Mouse (Mus musculus) kidney, adult 9 months (tissue): ENCODE measurements around the gene Swsap1.

ENCODE experiments used
- DNase-seq: peaks from one replicate; pipeline ENCODE4 v3.0.0; 2022

Swsap1 gene

GRCm38 (mm10) chr9:21955570-21956281 lies at the start of gene Swsap1:
TSS of gene Swsap1 (plus strand) at chr9:21955755.
- DNase-seq = peak; percentile 100

GRCm38 (mm10) chr9:21908216-21908615 lies 47.3 kb upstream of the Swsap1 start:
- DNase-seq = no peak

- no peak for DNase-seq
These were observed 45.9 kb upstream of the Swsap1 start for GRCm38 (mm10) chr9:21909474-21910223.

DNA sequence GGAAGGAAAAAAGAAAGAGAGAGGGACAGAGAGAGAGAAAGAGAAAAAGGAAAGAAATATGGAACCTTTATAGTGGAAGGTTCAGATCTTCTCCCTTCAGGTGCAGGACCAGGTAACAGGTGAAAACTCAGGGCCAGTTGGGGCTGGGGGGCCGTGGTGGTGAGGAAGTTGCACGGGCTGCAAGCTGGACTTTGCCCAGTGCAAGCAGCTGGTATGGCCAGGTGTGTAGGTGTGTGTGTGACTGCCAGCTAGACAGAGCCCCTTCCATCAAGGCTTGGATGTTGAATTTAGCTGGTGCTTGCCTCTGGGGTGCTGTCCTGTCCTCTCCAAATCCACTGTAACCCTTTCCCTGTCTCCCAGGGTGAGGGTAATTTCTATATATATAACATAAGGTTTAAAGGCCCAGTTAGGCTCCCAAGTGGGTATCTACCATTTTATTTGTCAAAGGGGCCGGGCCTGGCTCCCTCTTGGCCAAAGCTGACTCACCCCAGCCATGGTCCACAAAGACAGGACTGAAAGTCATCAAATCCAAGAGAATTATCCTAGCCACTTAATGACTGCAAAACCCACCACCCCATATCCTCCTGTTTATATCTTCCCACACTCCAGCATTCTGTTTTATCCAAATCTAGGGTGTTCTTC lies 38.6 kb upstream of the Swsap1 start:
- DNase-seq = no peak

GRCm38 (mm10) chr9:21917493-21918034 lies 38.0 kb upstream of the Swsap1 start:
- no peak for DNase-seq

DNA sequence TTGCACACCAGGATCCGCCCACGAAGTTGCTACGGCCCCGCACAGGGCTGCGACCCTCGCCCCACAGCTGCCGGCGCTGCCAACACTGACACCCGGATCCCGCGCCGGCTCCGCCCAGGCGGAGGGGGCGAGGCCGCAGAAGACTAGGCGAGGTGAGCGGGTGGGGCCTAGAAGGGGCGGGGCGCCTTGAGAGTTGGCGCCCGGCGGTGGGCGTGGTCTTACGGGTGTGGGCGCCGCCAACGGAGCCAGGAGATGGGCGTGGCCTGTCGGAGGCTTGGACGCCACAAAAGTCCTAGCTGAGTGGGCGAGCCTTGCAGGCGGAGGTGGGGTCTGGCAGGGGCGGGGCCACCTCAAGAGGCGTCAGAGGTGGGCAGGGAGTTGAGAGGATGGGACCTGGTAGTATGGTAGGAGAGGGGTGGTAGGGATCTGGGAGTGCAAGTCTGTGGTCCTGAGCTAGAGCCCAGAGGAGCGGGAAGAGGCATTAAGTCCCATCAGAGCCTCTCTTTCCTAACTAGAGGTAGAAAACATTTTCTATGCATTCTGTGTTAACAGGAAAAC lies 37.4 kb upstream of the Swsap1 start, which contains the start of gene Rab3d:
Rab3d (minus strand) TSS at position 158 of the 558 bp plus-strand sequence.
- DNase-seq = peak; percentile 98

- no peak for DNase-seq
These were observed 36.7 kb upstream of the Swsap1 start for GRCm38 (mm10) chr9:21918692-21919384.

GRCm38 (mm10) chr9:21923036-21923435 lies 32.5 kb upstream of the Swsap1 start:
- no peak for DNase-seq

GRCm38 (mm10) chr9:21923490-21924098 lies 32.0 kb upstream of the Swsap1 start:
- DNase-seq = no peak

DNA sequence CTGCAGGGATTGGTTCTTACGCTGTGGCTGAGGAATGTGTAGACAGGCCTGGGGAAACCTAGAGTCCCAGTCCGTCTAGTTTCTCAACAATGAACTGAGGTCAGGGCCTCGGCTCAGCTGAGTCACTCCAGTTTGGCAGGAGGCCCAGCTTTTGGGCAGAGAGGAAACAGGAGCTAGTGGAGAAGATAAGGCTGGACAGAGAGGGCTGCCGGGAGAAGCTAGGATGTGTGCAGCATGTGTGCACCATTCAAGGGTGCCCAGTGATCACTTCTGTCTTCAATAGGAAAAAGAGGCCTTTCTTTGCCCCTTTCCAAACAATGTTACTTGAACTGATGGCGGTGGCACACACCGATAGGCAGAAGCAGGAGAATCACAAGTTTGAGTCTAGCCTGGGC lies 31.5 kb upstream of the Swsap1 start:
- peak; percentile 93 for DNase-seq

- no peak for DNase-seq
These were observed 30.5 kb upstream of the Swsap1 start for GRCm38 (mm10) chr9:21925034-21925433.

GRCm38 (mm10) chr9:21925506-21925905 lies 30.0 kb upstream of the Swsap1 start:
- DNase-seq = no peak

DNA sequence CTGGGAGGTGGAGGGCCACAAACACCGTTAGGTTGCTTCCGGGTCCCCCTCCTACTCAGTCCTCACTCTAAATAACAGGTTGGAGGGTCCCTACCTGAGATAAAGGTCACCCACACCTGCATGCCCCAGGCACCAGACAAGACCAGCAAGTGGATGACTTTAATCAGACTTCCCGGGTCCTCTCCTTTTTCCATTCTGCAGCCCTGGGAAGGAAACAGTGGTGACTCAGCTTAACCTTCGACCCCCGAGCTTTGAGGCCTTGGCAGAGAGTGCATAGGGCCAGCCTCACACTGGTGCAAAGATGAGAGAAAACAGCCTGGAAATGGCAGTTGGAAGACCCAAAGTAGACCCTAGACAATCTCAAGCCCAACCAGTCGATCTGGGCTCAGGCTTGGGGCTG lies 29.4 kb upstream of the Swsap1 start:
- peak; percentile 71 for DNase-seq

DNA sequence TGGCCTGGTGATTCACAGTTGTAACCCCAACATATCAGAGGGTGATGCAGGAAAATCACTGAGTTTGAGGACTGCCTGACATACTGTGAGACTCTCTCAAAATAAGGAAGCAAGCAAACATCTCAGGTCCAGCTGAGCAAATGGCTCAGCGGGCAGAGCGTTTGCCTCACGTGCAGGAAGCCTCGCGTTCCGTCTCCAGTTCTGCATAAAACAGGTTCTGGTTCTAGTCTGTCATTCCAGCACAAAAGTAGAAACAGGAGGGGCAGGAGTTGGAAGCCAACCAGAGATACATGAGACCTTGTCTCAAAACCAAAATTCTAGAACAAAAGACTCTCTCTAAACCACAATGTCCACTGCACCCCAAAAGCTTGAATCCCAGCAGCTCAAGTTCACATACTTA lies 28.8 kb upstream of the Swsap1 start:
- DNase-seq = no peak

DNA sequence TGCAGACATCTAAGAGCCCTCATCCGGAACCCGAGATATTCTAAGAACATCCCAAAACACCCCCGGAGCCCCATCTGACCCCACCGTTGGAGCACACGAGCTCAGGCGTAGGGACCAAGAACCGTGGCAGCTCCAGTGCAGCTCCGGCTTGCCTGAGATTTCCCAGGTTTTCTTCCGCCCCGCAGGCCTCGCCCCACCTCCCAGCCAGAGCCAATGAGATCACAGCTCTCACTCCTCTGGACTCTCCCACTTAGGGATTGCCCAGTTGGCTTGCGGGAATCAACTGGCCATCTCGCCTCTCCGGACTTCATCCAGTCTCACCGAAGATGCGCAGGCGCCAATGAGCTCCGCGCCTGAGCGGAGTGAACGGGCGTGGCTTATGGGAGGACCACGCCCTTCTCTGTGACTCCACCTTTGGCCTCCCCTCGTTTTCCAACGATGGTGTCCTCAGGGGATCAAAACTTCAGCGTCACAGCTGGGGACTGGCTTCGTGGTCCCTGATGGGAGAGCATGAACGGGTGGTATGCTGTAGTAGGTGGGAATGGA lies 28.3 kb upstream of the Swsap1 start, which contains the start of the genes Ccdc159 and Tmem205:
Ccdc159 (plus strand) TSS at position 264 of the 546 bp plus-strand sequence.
Tmem205 (minus strand) TSS at position 349 of the 546 bp plus-strand sequence.
- DNase-seq = peak; percentile 98

GRCm38 (mm10) chr9:21929208-21929607 lies 26.3 kb upstream of the Swsap1 start:
- no peak for DNase-seq

DNA sequence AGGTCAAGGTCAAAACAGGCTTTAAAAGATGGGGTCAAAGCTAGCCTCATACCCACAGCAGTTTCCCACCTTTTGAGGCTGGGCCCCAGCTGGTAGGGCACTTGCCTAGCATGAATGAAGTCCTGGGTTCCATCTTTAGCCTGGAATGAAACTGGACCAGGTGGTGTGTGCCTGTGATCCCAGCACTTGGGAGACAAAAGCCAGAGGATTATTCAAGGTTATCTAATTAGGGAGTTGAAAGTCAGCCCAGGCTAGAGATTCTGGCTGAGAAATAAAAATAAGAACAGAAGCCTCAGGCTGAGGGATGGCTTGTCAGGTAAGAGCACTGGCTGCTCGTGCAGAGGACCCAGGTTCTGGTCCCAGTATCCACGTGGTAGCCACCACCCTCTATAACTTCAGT lies 23.5 kb upstream of the Swsap1 start:
- DNase-seq = no peak

GRCm38 (mm10) chr9:21932445-21933137 lies 23.0 kb upstream of the Swsap1 start:
- no peak for DNase-seq

DNA sequence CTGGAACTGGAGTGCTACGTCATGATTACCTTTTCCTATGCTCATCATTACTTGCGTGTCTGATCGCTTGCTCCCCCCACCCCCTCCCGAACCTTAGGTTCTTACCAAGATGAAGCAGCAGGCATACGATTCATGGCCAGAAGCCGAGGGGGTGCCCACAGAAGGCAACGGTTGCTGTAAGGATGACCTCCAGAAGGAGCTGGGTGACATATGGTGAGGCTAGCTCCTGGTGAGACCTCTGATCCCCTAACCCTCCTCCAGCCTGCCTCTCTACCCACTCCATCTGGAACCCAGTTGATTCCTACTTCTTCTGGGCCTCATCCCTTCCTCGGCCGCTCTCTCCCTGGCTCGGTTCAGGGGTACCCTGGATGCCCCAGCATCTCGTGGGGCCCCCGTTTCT lies 21.5 kb upstream of the Swsap1 start:
- DNase-seq = no peak

DNA sequence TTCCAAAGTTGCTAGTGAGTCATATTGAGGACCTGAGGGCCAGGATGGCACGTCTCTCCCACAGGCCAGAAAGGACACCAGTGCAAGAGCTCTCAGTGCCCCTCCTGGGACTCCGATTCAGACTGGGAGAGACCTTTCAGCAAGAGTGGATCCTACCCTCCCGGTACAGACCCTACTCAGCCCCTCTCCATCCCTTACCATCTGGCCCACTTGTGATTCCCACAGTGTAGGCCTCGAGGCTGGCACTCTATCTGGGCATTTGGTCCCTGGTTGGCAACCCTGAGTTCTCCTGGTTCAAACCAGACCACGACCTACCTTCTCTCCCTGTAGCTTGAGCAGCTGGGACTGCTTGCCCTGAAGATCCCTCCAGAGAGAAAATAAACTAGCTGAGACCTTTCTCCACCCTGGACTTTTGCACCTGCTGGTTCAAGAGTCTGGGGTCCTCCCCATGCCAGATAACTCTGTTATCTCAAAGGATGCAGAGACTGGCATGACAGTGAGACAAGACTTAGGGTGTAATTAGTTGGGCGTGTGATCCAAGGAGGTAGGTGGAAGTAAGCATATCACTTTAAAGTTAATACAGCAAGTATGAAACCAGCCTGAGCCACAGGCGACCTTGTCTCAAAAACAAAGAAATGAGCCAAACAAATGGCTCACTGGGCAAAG lies 20.0 kb upstream of the Swsap1 start:
- no peak for DNase-seq
